Mouse (Mus musculus): ENCODE data around the gene Dchs2.

Gene Dchs2

DNA sequence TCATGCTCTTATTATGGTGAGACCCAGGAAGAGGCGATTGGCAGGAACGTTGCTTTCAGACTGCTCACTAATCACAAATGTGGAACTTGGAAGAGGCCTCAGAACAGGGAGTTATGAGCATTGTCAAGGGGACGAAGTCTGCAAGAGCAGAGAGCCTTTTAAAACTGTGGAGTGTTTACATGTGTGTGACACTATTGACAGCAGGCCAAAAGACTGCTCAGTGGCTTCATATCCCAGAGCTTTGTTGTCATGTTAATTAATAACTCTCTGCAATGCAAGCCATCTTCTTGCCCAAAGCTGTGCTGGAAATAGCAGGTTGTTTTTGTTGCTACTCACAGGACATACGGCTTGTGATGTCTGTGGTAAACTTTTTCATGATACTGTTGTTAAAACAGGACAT is 27.9 kb downstream of the Dchs2 start:
- DNase-seq (ENCODE audit: low spot score in 2 of 2): no peak

DNA sequence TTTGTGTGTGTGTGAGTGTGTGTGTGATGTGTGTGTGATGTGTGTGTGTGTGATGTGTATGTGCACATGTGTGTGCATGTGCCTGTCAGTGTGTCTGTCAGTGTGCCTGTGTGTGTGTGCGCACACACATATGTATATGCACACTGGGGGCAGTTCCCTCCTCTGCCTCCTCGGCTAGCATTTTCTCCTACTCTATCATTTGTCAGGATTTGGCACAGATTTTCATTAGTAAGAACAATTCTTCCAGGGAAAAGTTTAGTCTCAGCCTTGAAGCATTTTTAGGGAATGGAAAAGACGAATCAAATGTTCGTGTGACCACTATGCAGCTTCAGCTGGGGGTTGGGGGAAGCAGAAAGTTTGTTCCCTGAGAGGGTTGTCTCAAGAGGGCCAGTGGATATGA is 28.4 kb downstream of the Dchs2 start:
- no peak for DNase-seq (ENCODE audit: low spot score in 2 of 2)

DNA sequence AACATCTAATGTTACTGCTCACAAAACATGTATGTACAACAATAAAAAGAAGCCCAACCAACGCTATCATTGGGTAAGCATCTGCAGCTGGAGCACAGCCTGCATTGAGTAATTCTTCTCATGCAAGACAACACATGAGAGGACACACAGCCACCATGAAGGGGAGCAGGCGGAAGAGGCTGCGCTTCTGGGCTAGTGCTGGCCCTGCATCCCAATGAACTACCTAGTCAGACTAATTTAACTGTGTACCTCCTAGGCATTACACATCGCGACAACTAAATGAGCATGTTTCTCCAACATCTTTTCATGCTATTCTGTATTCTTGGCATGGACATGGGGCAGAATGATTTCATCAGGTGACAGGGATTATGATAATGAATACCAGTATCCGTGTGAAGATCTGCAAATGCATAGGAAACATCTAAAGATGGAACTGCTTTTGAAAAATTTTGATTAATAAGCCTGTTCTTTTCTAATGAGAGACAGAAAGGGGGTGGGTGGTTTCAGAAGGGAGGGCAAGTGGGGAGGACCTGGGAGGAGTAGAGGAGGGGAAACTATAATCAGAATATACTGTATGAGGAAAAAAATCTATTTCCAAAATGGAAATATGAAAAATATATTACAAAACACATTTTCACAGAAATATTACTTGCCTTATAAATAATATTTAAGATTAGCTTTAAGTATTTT is 33.9 kb downstream of the Dchs2 start:
- DNase-seq (ENCODE audit: low spot score in 2 of 2): no peak

DNA sequence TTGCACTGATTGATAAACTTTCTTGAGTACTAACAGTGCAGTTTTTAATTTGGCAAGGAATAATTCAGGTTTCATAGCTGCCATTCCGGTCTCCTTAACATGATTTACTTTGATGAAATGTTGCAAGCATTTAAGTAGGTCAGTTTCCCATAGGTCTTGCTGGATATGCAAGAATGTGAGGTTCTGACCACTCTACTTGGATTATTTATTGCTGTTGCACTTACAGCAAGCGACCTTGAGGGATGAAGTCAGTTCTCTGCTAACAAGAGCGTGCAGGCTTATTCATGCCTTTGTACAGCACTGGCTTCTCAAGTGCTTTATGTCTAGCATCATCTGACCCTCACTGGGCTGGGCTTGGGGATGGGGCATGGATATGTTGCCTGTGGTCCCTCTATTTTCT is 35.9 kb downstream of the Dchs2 start:
- DNase-seq (ENCODE audit: low spot score in 2 of 2): no peak

DNA sequence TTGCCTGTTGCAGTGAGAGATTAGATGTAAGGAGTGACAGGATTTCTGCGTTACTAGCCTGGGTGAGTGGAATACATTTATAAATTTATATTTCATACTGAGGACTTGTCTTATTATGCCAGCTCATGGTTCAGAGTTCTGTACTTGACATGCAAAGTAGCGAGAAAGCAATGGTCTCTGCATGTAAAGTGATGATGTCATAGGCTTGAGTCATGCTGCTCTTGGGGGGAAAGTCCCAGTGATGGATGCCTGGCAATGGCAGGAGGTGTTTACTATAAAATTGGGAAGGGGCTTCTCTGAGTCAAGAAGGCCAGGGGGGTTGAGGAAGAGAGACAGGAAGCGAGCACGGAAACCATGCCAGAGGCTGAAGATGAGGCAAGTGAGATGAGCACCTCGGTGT is 57.8 kb downstream of the Dchs2 start:
- no peak for DNase-seq (ENCODE audit: low spot score in 2 of 2)

DNA sequence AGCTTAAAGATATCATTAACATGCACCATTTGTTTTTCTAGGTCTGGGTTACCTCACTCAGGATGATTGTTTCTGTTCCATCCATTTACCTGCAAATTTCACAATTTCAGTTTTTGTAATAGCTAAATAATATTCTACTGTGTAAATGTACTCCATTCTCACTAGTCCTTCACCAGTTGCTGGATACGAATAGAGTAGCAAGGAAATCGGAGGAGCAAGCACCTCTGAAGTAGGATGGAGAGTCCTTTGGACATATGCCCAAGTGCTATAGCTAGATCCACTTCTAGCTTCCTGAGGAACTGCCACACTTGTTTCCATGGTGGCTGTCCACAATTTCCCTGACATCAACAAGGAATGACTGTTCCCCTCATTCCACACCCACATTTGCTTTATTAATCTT is 63.5 kb downstream of the Dchs2 start:
- DNase-seq (ENCODE audit: low spot score in 2 of 2): no peak

DNA sequence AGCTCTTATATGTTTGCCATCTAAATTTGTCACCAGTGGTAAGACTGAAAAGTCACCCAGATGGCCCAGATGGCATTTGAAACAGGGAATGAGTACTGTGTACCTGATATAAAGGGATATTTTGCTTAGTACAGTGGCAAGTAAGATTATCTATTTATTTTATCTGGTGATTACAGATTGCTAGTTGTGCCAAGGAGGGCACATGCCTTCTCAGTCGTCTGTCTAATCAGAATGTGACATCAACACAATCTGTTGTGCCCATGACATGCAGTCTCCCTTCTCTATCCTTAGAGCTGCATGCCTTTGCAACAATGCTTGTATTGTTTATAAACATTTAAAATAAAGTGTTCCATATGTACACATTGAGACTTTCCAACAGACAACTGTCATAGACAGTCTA is 64.7 kb downstream of the Dchs2 start:
- DNase-seq (ENCODE audit: low spot score in 2 of 2): no peak

DNA sequence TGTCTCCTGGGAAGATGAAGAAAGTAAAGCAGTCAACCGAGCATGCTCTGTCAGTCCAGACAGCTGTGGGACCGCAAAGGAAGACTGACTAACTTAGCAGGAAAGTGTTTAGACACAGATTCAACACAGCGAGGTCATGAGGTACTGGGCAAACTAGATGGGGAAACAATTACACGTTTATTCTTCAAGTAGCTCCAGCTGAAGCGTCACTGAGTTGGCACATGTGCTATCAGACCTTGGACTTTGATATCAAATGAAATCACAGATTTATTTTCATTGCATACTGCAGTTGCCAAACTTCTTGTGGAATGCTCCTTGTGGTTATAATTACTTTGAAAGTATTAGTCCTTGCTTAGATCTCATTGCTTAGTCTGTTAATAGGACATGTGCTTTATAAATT is 67.2 kb downstream of the Dchs2 start:
- no peak for DNase-seq (ENCODE audit: low spot score in 2 of 2)

DNA sequence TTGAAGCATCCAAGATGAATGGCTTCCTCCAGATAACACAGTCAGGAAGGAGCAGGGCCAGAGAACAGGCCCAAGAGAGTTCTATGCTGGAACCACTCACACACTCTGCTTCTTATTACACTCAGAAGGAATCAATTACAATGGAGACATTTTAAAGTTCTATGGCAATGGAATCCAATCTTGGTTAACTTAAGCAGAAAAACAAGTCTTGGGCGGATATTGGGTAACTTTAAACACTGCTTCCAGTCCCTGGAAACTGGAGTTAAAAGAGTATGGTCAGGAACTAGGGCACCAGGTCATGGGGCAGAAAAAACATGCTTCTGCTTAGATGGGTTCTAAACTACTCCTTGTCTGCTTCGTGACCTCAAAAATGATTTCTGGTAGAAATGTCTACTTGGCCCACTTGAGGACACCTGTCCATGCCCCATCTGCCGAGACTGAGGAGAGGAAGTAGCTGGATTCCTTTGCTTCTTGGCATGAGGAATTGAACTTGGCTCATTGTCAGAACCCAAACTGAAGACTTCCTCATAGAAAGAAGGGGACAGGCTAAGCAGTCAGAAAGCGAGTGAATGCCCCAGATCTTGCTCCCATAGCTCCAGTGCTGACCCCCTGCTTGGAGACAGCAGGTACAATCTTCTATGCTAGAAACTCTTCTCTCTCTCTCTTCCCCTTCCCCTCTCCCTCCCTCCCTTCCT is 73.7 kb downstream of the Dchs2 start:
- no peak for DNase-seq (ENCODE audit: low spot score in 2 of 2)

DNA sequence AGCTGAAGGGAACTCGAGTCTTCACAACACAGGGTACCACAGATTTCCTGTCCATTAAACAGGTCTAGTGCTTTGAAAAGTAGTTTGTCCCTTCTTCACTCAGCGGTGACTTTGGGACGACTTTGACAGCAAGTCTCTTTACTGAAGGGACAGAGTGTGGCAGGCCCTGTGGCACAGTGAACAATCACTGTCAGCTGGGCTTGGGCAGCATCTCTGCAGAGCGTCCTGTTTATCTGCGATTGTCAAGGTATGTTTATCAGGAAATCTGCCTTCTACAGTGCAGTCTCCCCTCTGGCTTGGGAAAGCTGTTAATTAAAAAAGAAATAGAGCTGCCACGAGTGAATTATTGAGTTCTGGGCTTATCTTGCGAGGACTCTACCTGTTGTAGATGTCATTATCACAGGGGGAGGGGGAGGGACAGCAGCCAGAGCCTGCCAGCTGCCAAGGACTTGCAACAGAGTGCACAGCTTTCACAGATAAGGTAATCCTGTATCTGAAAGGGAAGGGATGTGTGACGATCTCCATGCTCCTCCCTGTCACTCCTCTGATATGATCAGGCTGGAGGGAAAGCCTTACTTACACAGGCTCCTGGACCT is 77.4 kb downstream of the Dchs2 start:
- no peak for DNase-seq (ENCODE audit: low spot score in 2 of 2)

DNA sequence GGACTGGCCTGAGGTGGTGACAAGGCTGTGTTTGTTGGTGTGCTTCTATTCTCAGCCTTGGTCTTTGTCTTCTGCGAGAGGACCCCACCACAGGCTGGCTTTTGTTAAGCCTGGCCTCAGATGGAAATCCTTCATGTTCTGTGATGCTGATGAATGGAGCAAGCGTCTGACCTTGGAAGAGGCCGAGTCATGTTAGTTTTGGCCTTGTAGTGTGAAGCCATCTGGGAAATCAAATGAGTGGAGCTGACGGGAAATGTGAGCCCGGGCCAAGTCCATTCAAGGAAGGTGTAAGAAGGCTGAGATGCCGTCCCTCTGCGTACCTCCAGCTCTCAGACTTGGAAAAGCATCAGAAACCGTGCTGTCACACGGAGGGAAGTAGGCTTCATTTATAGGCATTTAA is 81.9 kb downstream of the Dchs2 start:
- no peak for DNase-seq (ENCODE audit: low spot score in 2 of 2)

DNA sequence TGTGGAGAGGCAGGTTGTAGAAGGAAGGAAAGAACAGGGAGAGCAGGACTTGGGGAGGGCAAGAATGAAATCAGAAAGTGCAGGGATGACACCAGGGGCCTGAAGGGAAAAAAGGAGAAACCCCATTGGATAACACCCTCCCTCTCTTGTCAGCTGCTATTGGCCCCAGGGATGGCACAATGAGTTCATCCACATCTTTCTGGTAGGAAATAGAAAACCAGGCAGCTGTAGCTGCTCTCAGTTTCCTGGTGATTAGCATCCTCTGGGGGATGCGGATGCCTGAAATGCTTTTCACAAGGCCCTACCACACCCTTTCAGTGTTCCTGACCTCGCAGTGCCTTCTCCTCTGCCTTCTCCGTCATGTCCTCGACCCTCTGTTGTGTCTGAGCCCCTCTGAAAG is 82.5 kb downstream of the Dchs2 start:
- no peak for DNase-seq (ENCODE audit: low spot score in 2 of 2)

DNA sequence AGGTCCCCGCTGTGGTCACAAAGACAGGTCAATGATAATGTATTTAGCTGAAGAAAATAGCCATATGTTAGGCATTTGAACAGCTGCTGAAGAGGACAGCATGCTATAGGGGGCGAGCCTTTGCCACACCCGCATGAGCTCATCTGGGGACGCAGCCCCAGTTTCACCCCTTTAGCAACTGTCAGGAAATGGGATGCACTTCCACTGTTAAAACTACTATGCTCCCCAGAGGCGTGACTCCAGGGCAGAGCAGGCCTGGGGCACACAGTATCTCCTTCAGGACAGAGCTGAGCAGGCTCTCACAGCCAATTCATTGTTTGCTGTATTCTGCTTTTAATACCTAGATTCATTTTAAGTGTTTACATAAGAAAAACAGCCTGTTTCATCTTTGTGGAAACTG is 84.2 kb downstream of the Dchs2 start:
- DNase-seq (ENCODE audit: low spot score in 2 of 2): no peak

DNA sequence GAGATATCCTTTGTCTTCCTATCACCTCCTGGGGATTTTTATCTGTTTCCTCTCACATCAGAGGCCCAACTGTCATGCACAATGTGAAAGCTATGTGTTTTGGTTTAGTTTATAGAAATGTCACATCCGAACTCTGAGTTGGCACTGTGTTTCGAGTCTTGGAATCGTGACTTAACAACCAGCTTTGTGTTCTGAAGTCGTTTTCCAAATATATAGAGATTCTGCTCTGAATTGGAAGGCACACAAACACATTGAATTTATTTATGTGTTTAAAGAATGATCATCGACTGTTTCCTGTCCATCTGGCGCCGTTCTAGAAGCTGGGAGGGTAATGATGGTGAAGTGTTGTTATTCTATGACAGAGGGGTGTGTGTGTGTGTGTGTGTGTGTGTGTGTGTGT is 84.8 kb downstream of the Dchs2 start:
- no peak for DNase-seq (ENCODE audit: low spot score in 2 of 2)

DNA sequence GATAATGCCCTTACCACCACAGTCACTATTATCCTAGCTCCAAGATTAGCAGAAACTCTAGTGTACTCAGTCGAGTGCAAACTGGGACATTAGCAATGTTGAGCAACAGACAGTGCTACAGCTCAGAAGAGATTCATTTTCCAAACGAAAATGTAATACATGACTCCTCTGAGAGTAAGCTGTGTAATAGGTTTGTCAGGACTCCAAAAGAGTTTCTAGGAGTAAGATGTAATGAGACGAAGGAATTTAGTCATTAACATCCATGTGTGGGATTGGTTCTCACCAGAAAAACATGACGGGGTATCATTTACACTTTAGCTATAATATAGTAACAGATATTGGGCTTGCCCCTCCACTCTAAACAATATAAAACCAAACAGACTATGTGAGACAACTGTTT is 90.3 kb downstream of the Dchs2 start:
- no peak for DNase-seq (ENCODE audit: low spot score in 2 of 2)

DNA sequence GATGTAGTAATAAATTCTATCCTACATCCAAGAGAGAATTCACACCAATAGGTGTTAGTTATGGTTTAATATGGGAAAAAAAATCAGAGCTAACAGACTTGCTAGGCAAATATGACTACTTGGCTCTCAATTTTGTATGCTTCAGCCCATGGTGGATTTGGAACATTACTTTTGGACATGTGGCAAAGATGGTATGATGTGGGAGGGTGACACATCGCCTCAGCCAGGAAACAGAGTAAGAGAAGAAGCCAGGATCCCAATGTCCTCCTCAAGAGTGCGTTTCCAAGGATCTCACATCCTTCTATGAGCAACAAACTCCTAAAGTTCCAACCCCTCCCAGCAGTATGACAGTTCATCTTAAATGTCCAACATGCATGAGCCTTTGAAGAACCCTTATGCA is 92.4 kb downstream of the Dchs2 start:
- no peak for DNase-seq (ENCODE audit: low spot score in 2 of 2)

DNA sequence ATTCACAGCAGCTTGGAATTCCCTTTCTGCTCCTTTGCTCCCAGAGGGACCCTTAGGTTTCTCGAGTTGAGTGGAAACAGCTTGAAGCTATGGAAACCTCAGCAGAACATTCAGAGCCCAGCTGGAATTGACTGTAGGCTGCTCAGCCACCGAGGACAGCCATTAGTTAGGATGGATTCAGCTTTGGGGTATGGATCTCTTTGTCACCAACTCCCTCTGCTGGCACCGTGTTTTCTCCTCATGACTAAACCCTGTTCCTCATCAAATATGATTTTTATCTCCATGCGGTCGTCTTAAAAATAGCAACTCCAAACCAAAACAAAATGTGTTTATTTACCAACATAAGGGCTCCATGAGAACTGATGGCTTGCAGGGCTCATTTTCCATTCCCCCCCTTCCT is 94.4 kb downstream of the Dchs2 start:
- DNase-seq (ENCODE audit: low spot score in 2 of 2): peak in 1 of 2 experiments; percentile 12

DNA sequence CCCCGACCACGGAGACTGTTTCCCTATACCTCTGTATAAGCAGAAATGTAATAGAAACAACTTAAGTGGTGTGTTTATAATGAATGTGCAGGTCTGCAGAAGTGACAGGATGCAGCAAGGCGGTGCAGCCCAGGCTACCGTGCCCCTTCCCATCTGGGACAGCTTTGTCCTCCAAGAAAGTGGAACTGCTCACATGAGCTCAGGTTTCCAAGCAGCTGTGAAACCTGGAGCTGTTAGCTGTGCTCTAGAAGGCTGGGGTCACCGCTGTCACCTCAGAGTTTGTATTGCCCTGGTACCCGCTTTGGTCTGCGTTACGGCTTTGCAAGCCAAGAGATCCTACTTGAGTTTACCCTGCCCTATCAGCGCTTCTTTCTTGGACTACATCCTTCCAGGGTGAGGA is 100.6 kb downstream of the Dchs2 start:
- no peak for DNase-seq (ENCODE audit: low spot score in 2 of 2)

DNA sequence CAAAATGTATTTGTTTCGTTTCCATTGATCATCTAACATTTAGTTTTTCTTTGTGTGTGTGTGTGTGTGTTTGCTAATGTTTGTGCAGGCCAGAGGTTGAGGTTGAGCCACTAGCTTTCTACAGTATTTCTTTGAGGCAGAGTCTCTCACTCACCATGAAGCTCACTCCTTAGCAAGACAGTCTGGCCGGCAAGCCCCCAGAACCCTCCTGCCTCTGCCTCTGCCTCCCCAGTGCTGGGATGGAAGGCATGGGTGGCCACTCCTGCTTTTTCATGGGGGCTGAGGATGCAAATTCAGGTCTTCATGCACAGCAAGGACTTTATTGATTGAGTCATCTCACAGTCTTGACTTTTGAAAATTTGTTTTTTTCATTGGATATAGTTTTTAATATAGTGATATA is 102.6 kb downstream of the Dchs2 start:
- DNase-seq (ENCODE audit: low spot score in 2 of 2): no peak

DNA sequence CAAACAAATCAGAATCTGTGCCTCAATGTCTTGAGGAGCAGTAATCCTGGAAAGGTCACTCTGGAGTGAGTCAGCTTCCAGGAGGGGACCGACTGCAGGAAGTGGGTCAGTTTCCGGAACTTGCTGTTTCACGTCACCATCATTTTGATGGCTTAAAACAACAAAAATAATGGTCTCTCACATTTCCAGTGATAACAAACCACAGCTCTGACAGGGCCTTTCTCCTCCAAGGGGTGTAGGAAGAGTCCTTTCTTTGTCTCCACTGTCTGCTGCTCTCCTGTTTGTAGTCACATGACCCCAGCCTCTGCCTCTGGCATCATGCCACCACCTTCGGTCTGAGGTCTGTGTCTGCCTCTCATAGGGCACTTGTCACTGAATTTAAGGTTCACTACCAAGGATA is 106.7 kb downstream of the Dchs2 start:
- no peak for DNase-seq (ENCODE audit: low spot score in 2 of 2)

DNA sequence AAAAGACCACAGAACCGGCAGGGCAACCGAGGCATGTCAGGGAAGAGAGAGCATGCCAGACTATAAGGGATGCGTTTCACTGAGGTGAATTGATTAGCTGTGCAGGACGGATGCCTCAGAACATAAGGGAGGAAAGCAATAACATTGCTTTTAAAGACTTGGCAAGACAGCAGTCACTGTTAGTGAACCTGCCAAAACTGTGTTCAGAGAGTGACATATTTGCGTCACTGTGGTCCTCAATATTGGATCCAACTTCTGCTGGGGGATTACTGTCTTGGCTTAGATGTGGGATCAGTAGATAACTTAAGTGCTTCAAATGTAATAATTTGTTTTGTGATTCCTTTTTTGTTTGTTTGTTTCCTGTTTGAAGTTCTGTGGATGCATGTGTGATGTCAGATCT is 107.3 kb downstream of the Dchs2 start:
- no peak for DNase-seq (ENCODE audit: low spot score in 2 of 2)

DNA sequence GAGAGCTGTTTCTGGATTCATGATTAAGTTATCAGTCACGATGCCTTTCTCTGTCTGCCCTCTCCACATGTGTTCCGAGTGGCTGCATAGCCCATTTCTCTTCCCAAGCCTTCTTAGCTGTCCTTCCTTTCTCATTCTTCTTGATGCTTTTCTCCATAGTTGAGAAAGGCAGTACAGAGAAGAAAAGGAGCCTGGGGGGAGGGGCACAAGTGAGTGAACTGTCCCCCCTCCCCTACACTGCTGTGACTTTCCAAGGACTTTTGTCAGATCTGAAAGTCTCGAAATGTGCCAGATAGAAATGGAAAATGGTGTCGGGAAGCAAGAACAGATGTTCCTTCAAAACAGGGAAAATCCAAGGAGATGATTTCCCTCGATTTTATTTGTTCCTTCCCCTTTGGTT is 118.8 kb downstream of the Dchs2 start:
- DNase-seq (ENCODE audit: low spot score in 2 of 2): no peak

DNA sequence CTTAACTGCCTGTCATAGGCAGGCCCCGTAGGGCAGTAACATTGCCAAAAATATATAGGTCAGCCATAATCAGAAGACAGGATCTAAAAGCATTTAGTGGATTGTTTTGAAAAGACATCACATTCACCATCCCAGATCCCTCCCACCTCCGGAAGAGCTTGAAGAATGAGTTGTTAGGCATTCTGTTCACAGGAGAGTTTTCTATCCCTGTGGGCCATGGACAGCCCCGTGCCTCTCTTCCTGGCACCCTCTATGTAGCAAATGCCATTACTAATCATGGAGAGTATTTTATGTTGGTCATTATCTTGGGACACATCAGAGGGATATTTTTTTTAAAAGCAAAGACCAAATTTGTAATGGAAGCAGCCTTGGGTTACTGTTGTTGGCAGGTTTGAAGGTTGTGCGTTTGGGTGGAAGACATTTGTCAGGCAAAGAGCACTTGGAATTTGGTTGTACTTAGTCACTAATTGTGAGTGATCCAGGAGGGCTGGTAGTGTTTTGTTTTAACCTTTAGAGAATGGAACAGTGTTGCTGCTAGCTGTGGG is 122.3 kb downstream of the Dchs2 start:
- DNase-seq (ENCODE audit: low spot score in 2 of 2): no peak
